Mouse (Mus musculus) forebrain, embryonic 12.5 days (tissue): ENCODE measurements around the gene Eif4a2. TPM values are rescaled to one million over a fixed set of nuclear protein-coding genes. Genes with fewer than 3 reads are reported as not detected.
"Not testable (repeated sequence)": the region's sequence is repeated elsewhere in the genome, so short reads cannot be mapped to it uniquely, and the experiment has no call there.

ENCODE experiments used
- ATAC-seq: fragments of 200-750 bp; cut with Nextera tagmentation; 2 replicates; pipeline ENCODE4 v1.8.0; 2017; ENCODE audit warnings: moderate TSS enrichment; ENCODE audit not compliant: low FRiP score
- H3K27ac ChIP-seq: fragments of 300-500 bp; sonication (generic); 2 replicates; pipeline ENCODE4 v1.5.1; 2016; ENCODE audit warnings: mild to moderate bottlenecking
- H3K27me3 ChIP-seq: fragments of 300-500 bp; sonication (generic); 2 replicates; pipeline ENCODE4 v1.6.1; 2016; ENCODE audit warnings: mild to moderate bottlenecking
- H3K36me3 ChIP-seq: fragments of 300-500 bp; sonication (generic); replicated peaks from 2 replicates; pipeline ENCODE4 v1.6.1; 2016; ENCODE audit warnings: mild to moderate bottlenecking
- H3K4me1 ChIP-seq: fragments of 300-500 bp; sonication (generic); 2 replicates; pipeline ENCODE4 v1.6.1; 2016
- H3K4me2 ChIP-seq: fragments of 300-500 bp; sonication (generic); 2 replicates; pipeline ENCODE4 v1.6.1; 2016; ENCODE audit warnings: mild to moderate bottlenecking, moderate library complexity
- H3K4me3 ChIP-seq: fragments of 300-500 bp; sonication (generic); replicated peaks from 2 replicates; pipeline ENCODE4 v1.5.1; 2016; ENCODE audit warnings: mild to moderate bottlenecking
- H3K9ac ChIP-seq: fragments of 300-500 bp; sonication (generic); 2 replicates; pipeline ENCODE4 v1.6.1; 2016; ENCODE audit warnings: mild to moderate bottlenecking
- H3K9me3 ChIP-seq: fragments of 300-500 bp; sonication (generic); 2 replicates; pipeline ENCODE4 v1.6.1; 2016
- WGBS: fragments of 180-500 bp; shearing (Covaris S2); methylation state at CpG from one replicate; pipeline ENCODE4 v1.1.7; 2016; 5-methylcytosine and 5-hydroxymethylcytosine counted together
- polyA plus RNA-seq: library from polyadenylated mRNA; unstranded; fragments of >200 nt; fragmentation: Nextera tagmentation; extraction: Ambion mirVana; gene quantifications from 2 replicates; pipeline ENCODE4 v1.2.1, GENCODE M21; 2016

Gene Eif4a2
- polyA plus RNA-seq, 1 experiment from 2014 or later, result 221 TPM

GRCm38 (mm10) chr16:23096886-23097285 is 10.4 kb upstream of the Eif4a2 start:
- H3K36me3 ChIP-seq, H3K4me2 ChIP-seq, H3K27ac ChIP-seq, H3K9me3 ChIP-seq, H3K9ac ChIP-seq, ATAC-seq, H3K4me3 ChIP-seq: not testable (repeated sequence)
- H3K27me3 ChIP-seq, result peaks cover 13% of the 10 kb centered on the region
- H3K4me1 ChIP-seq, result peaks cover 14% of the 10 kb centered on the region
- WGBS, result 92% methylated on average over 1 of the region's 1 CpGs

- H3K9me3 ChIP-seq, H3K4me3 ChIP-seq, H3K36me3 ChIP-seq, H3K4me2 ChIP-seq, ATAC-seq, H3K9ac ChIP-seq, H3K27ac ChIP-seq: not testable (repeated sequence)
- peaks cover 15% of the 10 kb centered on the region for H3K4me1 ChIP-seq
- WGBS, result 86% methylated on average over 8 of the region's 8 CpGs
- peaks cover 13% of the 10 kb centered on the region for H3K27me3 ChIP-seq
Observed at GRCm38 (mm10) chr16:23097290-23098104, 9.7 kb upstream of the Eif4a2 start.

GRCm38 (mm10) chr16:23098105-23098452 is 9.2 kb upstream of the Eif4a2 start:
- ATAC-seq, H3K4me2 ChIP-seq, H3K9ac ChIP-seq, H3K9me3 ChIP-seq, H3K4me3 ChIP-seq, H3K36me3 ChIP-seq, H3K27ac ChIP-seq: not testable (repeated sequence)
- H3K4me1 ChIP-seq, result peaks cover 19% of the 10 kb centered on the region
- WGBS, result 97% methylated on average over 1 of the region's 1 CpGs
- H3K27me3 ChIP-seq, result peaks cover 17% of the 10 kb centered on the region

GRCm38 (mm10) chr16:23099632-23100031 is 7.6 kb upstream of the Eif4a2 start:
- Histone ChIP-seq H3K4me1 (peaks cover 19% of the 10 kb centered on the region), H3K4me3 (peak overlapping the region; percentile 35), H3K9ac (peak overlapping the region; percentile 47), H3K36me3 (no peaks in the 10 kb centered on the region), H3K27ac (no peak overlapping the region), H3K9me3 (no peaks in the 10 kb centered on the region), H3K27me3 (peaks cover 17% of the 10 kb centered on the region), H3K4me2 (peak overlapping the region; percentile 57)
- no peak for ATAC-seq
- under 1% methylated on average over 12 of the region's 12 CpGs for WGBS

- Histone ChIP-seq H3K27ac (no peak overlapping the region), H3K9ac (peak overlapping the region; percentile 47), H3K4me2 (peak overlapping the region; percentile 57), H3K36me3 (no peaks in the 10 kb centered on the region), H3K4me1 (peaks cover 19% of the 10 kb centered on the region), H3K27me3 (peaks cover 17% of the 10 kb centered on the region), H3K4me3 (peak overlapping the region; percentile 35), H3K9me3 (no peaks in the 10 kb centered on the region)
- ATAC-seq, result peak; percentile 75
- under 1% methylated on average over 9 of the region's 9 CpGs for WGBS
Observed at GRCm38 (mm10) chr16:23100099-23100575, 7.1 kb upstream of the Eif4a2 start.

- Histone ChIP-seq H3K4me3 (peak overlapping the region; percentile 35), H3K9ac (peak overlapping the region; percentile 47; the same call in 1 of the 2 replicates), H3K27me3 (peaks cover 17% of the 10 kb centered on the region), H3K4me2 (peak overlapping the region; percentile 57), H3K27ac (no peak overlapping the region), H3K4me1 (peaks cover 19% of the 10 kb centered on the region), H3K36me3 (no peaks in the 10 kb centered on the region), H3K9me3 (no peaks in the 10 kb centered on the region)
- ATAC-seq, result no peak
- WGBS, result 15% methylated on average over 10 of the region's 10 CpGs
Observed at GRCm38 (mm10) chr16:23100613-23101012, 6.6 kb upstream of the Eif4a2 start.

- Histone ChIP-seq H3K4me1 (peaks cover 21% of the 10 kb centered on the region), H3K9me3 (no peaks in the 10 kb centered on the region), H3K9ac (peak overlapping the region; percentile 17; the same call in 1 of the 2 replicates), H3K27me3 (peaks cover 17% of the 10 kb centered on the region), H3K4me2 (peak overlapping the region; percentile 50), H3K36me3 (no peaks in the 10 kb centered on the region), H3K4me3 (peak overlapping the region; percentile 30), H3K27ac (no peak overlapping the region)
- 14% methylated on average over 15 of the region's 15 CpGs for WGBS
- no peak for ATAC-seq
Observed at GRCm38 (mm10) chr16:23102340-23103037, 4.8 kb upstream of the Eif4a2 start.

GRCm38 (mm10) chr16:23103038-23103745 is 4.1 kb upstream of the Eif4a2 start:
- Histone ChIP-seq H3K9me3 (no peaks in the 10 kb centered on the region), H3K36me3 (no peaks in the 10 kb centered on the region), H3K4me3 (peak overlapping the region; percentile 30), H3K27me3 (peaks cover 17% of the 10 kb centered on the region), H3K27ac (no peak overlapping the region), H3K4me1 (peaks cover 21% of the 10 kb centered on the region), H3K4me2 (peak overlapping the region; percentile 50), H3K9ac (no peak overlapping the region)
- no peak for ATAC-seq
- WGBS, result 44% methylated on average over 17 of the region's 17 CpGs

GRCm38 (mm10) chr16:23103841-23104240 is 3.4 kb upstream of the Eif4a2 start:
- Histone ChIP-seq H3K27ac (no peak overlapping the region), H3K4me1 (peaks cover 23% of the 10 kb centered on the region), H3K9me3 (no peaks in the 10 kb centered on the region), H3K36me3 (peaks cover 2% of the 10 kb centered on the region), H3K27me3 (peaks cover 17% of the 10 kb centered on the region), H3K4me3 (no peak overlapping the region), H3K4me2 (no peak overlapping the region), H3K9ac (no peak overlapping the region)
- ATAC-seq, result no peak
- 46% methylated on average over 2 of the region's 2 CpGs for WGBS

GRCm38 (mm10) chr16:23106121-23106520 is 1.1 kb upstream of the Eif4a2 start:
- Histone ChIP-seq H3K9me3 (no peaks in the 10 kb centered on the region), H3K9ac (no peak overlapping the region)
- WGBS, result 78% methylated on average over 7 of the region's 7 CpGs

GRCm38 (mm10) chr16:23107946-23108759 is 909 bp downstream of the Eif4a2 start:
- peak overlapping the region; percentile 90 for H3K4me2 ChIP-seq
- peaks cover 33% of the 10 kb centered on the region for H3K4me1 ChIP-seq
- H3K9ac ChIP-seq, result peak overlapping the region; percentile 98
- peaks cover 44% of the 10 kb centered on the region for H3K36me3 ChIP-seq
- ATAC-seq, result peak; percentile 90
- H3K27ac ChIP-seq, result peak overlapping the region; percentile 96
- under 1% methylated on average over 52 of the region's 52 CpGs for WGBS
- H3K9me3 ChIP-seq, result no peaks in the 10 kb centered on the region
- no peaks in the 10 kb centered on the region for H3K27me3 ChIP-seq
- peak overlapping the region; percentile 85 for H3K4me3 ChIP-seq

More at GRCm38 (mm10) chr16:23106121-23106520, 1.1 kb upstream of the Eif4a2 start:
- Histone ChIP-seq H3K4me3 (no peak overlapping the region), H3K4me1 (peaks cover 29% of the 10 kb centered on the region), H3K27me3 (peaks cover 4% of the 10 kb centered on the region; the same call in 1 of the 2 replicates), H3K27ac (no peak overlapping the region), H3K4me2 (no peak overlapping the region), H3K36me3 (peaks cover 24% of the 10 kb centered on the region)
- no peak for ATAC-seq
